Mouse (Mus musculus) ovary, adult 18-20 months (tissue): Measurements from ENCODE around the gene Dnal1.
A peak's percentile ranks its signal among the peaks of the same experiment; 100 is the strongest.

Experiments
- DNase-seq: peaks from one replicate; pipeline ENCODE4 v3.0.0; 2022; ENCODE audit warnings: low spot score, mixed read lengths

Gene Dnal1

GRCm38 (mm10) chr12:84163133-84163532 is 49.0 kb downstream of the Dnal1 start:
- no peak for DNase-seq

- DNase-seq, result no peak
These were observed 49.5 kb downstream of the Dnal1 start for GRCm38 (mm10) chr12:84163586-84164110.

GRCm38 (mm10) chr12:84165631-84166373 is 51.6 kb downstream of the Dnal1 start:
- no peak for DNase-seq

- DNase-seq, result no peak
These were observed 56.4 kb downstream of the Dnal1 start for GRCm38 (mm10) chr12:84170610-84171009.

- DNase-seq, result no peak
These were observed 58.0 kb downstream of the Dnal1 start for GRCm38 (mm10) chr12:84172216-84172615.

GRCm38 (mm10) chr12:84172862-84173261 is 58.7 kb downstream of the Dnal1 start:
- DNase-seq, result peak; percentile 1

GRCm38 (mm10) chr12:84173309-84173915 is 59.2 kb downstream of the Dnal1 start:
- DNase-seq, result peak; percentile 1

GRCm38 (mm10) chr12:84174190-84174811 is 60.1 kb downstream of the Dnal1 start:
- DNase-seq, result peak; percentile 62

GRCm38 (mm10) chr12:84174871-84175270 is 60.7 kb downstream of the Dnal1 start:
- DNase-seq, result peak; percentile 54

- DNase-seq, result peak; percentile 82
These were observed 61.5 kb downstream of the Dnal1 start for GRCm38 (mm10) chr12:84175659-84176061.

GRCm38 (mm10) chr12:84176126-84176769 is 62.1 kb downstream of the Dnal1 start:
- DNase-seq, result peak; percentile 5

- DNase-seq, result no peak
These were observed 63.0 kb downstream of the Dnal1 start for GRCm38 (mm10) chr12:84176886-84177765.

GRCm38 (mm10) chr12:84178052-84178451 is 63.9 kb downstream of the Dnal1 start:
- no peak for DNase-seq

GRCm38 (mm10) chr12:84178652-84179445 is 64.7 kb downstream of the Dnal1 start:
- no peak for DNase-seq

GRCm38 (mm10) chr12:84180090-84180489 is 65.9 kb downstream of the Dnal1 start:
- no peak for DNase-seq

- DNase-seq, result peak; percentile 71
These were observed 66.7 kb downstream of the Dnal1 start for GRCm38 (mm10) chr12:84180701-84181435.

- DNase-seq, result no peak
These were observed 67.8 kb downstream of the Dnal1 start for GRCm38 (mm10) chr12:84181999-84182398.

GRCm38 (mm10) chr12:84184979-84185378 is 70.8 kb downstream of the Dnal1 start:
- DNase-seq, result no peak

GRCm38 (mm10) chr12:84185547-84185946 is 71.4 kb downstream of the Dnal1 start:
- DNase-seq, result no peak

GRCm38 (mm10) chr12:84186536-84186935 is 72.4 kb downstream of the Dnal1 start:
- no peak for DNase-seq
